Mouse (Mus musculus) kidney, adult 2 months (tissue): ENCODE data around the gene Hdhd5. TPM values are rescaled to one million over a fixed set of nuclear protein-coding genes. Genes with fewer than 3 reads are reported as not detected.

Experiments used
- DNase-seq: peaks from one replicate; pipeline ENCODE4 v3.0.0; 2021
- H3K27ac ChIP-seq: fragments of 200-500 bp; 2 replicates; pipeline ENCODE4 v1.5.1; 2012; ENCODE audit warnings: low read depth, low read length, control low read depth, inconsistent platforms; ENCODE audit not compliant: insufficient read depth
- H3K27me3 ChIP-seq: fragments of 200-500 bp; replicated peaks from 2 replicates; pipeline ENCODE4 v1.6.1; 2012; ENCODE audit warnings: mild to moderate bottlenecking, moderate library complexity, low read length, inconsistent platforms; ENCODE audit not compliant: control insufficient read depth, insufficient read depth
- H3K36me3 ChIP-seq: fragments of 200-500 bp; 2 replicates; pipeline ENCODE4 v1.6.1; 2012; ENCODE audit warnings: mild to moderate bottlenecking, moderate library complexity, low read length, inconsistent platforms; ENCODE audit not compliant: control insufficient read depth, insufficient read depth
- H3K4me1 ChIP-seq: fragments of 200-500 bp; 2 replicates; pipeline ENCODE4 v1.6.1; 2011; ENCODE audit warnings: low read length; ENCODE audit not compliant: control insufficient read depth, insufficient read depth
- H3K4me3 ChIP-seq: fragments of 200-500 bp; 2 replicates; pipeline ENCODE4 v1.5.1; 2011; ENCODE audit warnings: mild to moderate bottlenecking, low read depth, low read length, control low read depth; ENCODE audit not compliant: insufficient read depth
- CTCF ChIP-seq: fragments of 200-500 bp; conservative IDR thresholded peaks from 2 replicates; pipeline ENCODE4 v1.5.1; 2011; ENCODE audit warnings: low read depth, mild to moderate bottlenecking, control low read depth, low read length, moderate library complexity, mixed read lengths; ENCODE audit not compliant: insufficient read depth, insufficient read length
- POLR2A ChIP-seq: fragments of 200-500 bp; IDR thresholded peaks from one replicate; pipeline ENCODE4 v1.6.1; 2011; ENCODE audit warnings: low read depth, low read length, control low read depth
- WGBS: fragments of 180-500 bp; shearing (Covaris S2); methylation state at CpG from one replicate; pipeline ENCODE4 v1.1.7; 2018; 5-methylcytosine and 5-hydroxymethylcytosine counted together
- polyA plus RNA-seq: library from polyadenylated mRNA; depleted of rRNA; stranded (reverse); fragments of >200 nt; gene quantifications from 2 replicates; pipeline ENCODE4 v1.2.3, GENCODE M21; 2012

Gene Hdhd5
- polyA plus RNA-seq, 1 experiment, result 36.1 TPM

- Histone ChIP-seq H3K27ac (no peak overlapping the region), H3K27me3 (no peaks in the 10 kb centered on the region), H3K4me1 (no peaks in the 10 kb centered on the region), H3K36me3 (no peaks in the 10 kb centered on the region), H3K4me3 (no peak overlapping the region)
- TF ChIP-seq POLR2A, result no peak
- no peak for TF ChIP-seq CTCF
- no peak for DNase-seq
- 84% methylated on average over 8 of the region's 8 CpGs for WGBS
Observed at GRCm38 (mm10) chr6:120510425-120510824, 20.7 kb downstream of the Hdhd5 start.

- TF ChIP-seq POLR2A (no peak), CTCF (no peak)
- H3K4me3 ChIP-seq, result no peak overlapping the region
Observed at GRCm38 (mm10) chr6:120509975-120510374, 21.1 kb downstream of the Hdhd5 start.

GRCm38 (mm10) chr6:120508645-120509044, 22.5 kb downstream of the Hdhd5 start:
- H3K27me3 ChIP-seq, result no peaks in the 10 kb centered on the region
- no peak overlapping the region for H3K4me3 ChIP-seq
- TF ChIP-seq CTCF (no peak), POLR2A (no peak)
- no peaks in the 10 kb centered on the region for H3K4me1 ChIP-seq
- DNase-seq, result no peak
- no peaks in the 10 kb centered on the region for H3K36me3 ChIP-seq
- 71% methylated on average over 4 of the region's 4 CpGs for WGBS
- H3K27ac ChIP-seq, result no peak overlapping the region

More at GRCm38 (mm10) chr6:120509975-120510374, 21.1 kb downstream of the Hdhd5 start:
- no peak for DNase-seq
- no peaks in the 10 kb centered on the region for H3K27me3 ChIP-seq
- H3K36me3 ChIP-seq, result no peaks in the 10 kb centered on the region
- no peak overlapping the region for H3K27ac ChIP-seq
- 84% methylated on average over 7 of the region's 7 CpGs for WGBS
- H3K4me1 ChIP-seq, result no peaks in the 10 kb centered on the region

GRCm38 (mm10) chr6:120505531-120505930, 25.6 kb downstream of the Hdhd5 start:
- Histone ChIP-seq H3K27me3 (no peaks in the 10 kb centered on the region), H3K27ac (no peak overlapping the region), H3K4me1 (no peaks in the 10 kb centered on the region), H3K36me3 (no peaks in the 10 kb centered on the region), H3K4me3 (no peak overlapping the region)
- WGBS, result 69% methylated on average over 4 of the region's 4 CpGs
- TF ChIP-seq POLR2A (no peak), CTCF (no peak)
- peak; percentile 40 for DNase-seq

- no peak for DNase-seq
- Histone ChIP-seq H3K4me1 (no peaks in the 10 kb centered on the region), H3K36me3 (no peaks in the 10 kb centered on the region), H3K4me3 (no peak overlapping the region), H3K27ac (no peak overlapping the region), H3K27me3 (no peaks in the 10 kb centered on the region)
- 65% methylated on average over 3 of the region's 3 CpGs for WGBS
- no peak for TF ChIP-seq POLR2A
- no peak for TF ChIP-seq CTCF
Observed at GRCm38 (mm10) chr6:120504051-120504450, 27.1 kb downstream of the Hdhd5 start.

GRCm38 (mm10) chr6:120496544-120496943, 34.6 kb downstream of the Hdhd5 start:
- no peak overlapping the region for H3K4me3 ChIP-seq

GRCm38 (mm10) chr6:120493374-120494181, 37.5 kb downstream of the Hdhd5 start, which contains the start of gene Tmem121b:
Gene Tmem121b, minus strand, starts transcription at chr6:120493807.
- peak within 1 kb of the TSS; percentile 42 for H3K4me3 ChIP-seq
- no peaks in the 10 kb centered on the region for H3K4me1 ChIP-seq
- peaks cover 11% of the 10 kb centered on the region for H3K27me3 ChIP-seq
- no peak within 1 kb of the TSS for H3K27ac ChIP-seq
- H3K36me3 ChIP-seq, result no peaks in the 10 kb centered on the region
- TF ChIP-seq POLR2A, result no peak
- TF ChIP-seq CTCF, result no peak
- DNase-seq, result no peak
- 2% methylated on average over 78 of the region's 84 CpGs for WGBS

More at GRCm38 (mm10) chr6:120496544-120496943, 34.6 kb downstream of the Hdhd5 start:
- Histone ChIP-seq H3K27me3 (peaks cover 11% of the 10 kb centered on the region), H3K36me3 (no peaks in the 10 kb centered on the region), H3K27ac (no peak overlapping the region), H3K4me1 (no peaks in the 10 kb centered on the region)
- no peak for DNase-seq
- 42% methylated on average over 3 of the region's 3 CpGs for WGBS
- TF ChIP-seq POLR2A (no peak), CTCF (no peak)
